Mouse (Mus musculus) left cerebral cortex, postnatal 10 days (tissue): Measurements from ENCODE around the gene Kdm4a. TPM values are rescaled to one million over a fixed set of nuclear protein-coding genes. Genes with fewer than 3 reads are reported as not detected.

Experiments used
- DNase-seq, 2 experiments: peaks; one replicate each; pipeline ENCODE4 v3.0.0; 2021 to 2022; ENCODE audit warnings: low spot score in 2 of 2, mixed read lengths in 1 of 2; ENCODE audit errors: extremely low spot score in 1 of 2
- intact Hi-C: fragments of 180-260 bp; cut with DNase I; formaldehyde crosslinking; loops from one replicate; pipeline ENCODE4 v1.15.1; 2025
- total RNA-seq, 2 experiments: library from RNA; stranded (reverse); gene quantifications; 2 replicates each; pipeline ENCODE4 v1.2.3; 2021

Kdm4a gene
- total RNA-seq, 2 experiments from 2014 or later = 56.8 to 58.9 TPM

DNA sequence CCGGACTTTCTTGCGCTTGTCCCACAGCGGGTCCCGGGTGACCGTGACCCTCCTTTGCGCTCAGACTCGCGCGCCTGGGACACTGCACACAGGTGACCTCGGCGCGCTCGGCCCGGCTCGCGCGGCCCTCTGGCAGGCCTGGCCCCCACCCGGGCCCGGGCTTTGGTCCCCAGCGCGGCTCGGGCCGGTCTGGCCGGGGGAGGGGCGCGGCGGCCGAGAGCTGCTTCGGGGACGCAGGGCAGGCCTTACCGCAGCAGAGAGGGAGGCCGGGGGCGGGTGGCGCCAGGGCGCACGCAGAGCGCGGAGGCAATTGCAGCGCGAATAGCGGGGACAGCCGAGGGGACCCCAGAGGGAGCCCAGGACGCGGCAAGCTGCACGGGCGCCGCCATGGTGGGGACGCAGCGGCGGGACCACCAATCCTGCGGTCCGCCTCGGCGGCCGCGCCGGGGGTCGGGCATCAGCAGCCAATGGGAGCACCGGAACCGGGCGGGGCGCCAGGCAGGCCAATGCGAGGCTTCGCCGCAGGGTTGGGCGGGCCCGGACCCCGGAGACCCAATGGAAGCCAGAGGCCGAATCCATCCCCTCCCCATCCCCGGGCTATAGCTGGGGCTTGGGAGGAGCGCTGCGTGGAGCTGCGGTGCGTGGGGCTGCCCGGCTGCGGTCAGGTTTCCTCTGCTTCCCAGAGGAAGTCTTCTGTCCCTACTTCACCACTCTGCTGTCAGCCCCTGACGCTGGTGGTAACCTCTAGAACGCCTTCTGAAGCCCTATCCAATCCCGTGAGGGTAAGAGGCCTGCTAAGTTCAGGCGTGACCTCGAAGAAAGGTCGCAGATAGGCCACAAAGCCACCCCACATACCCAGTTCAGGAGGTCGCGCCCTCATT is 45.1 kb downstream of the Kdm4a start, which contains the start of gene St3gal3:
Gene St3gal3 (minus strand): TSS at position 430 of the 881 bp plus-strand sequence.
- DNase-seq = peak; percentile 97 to 99
- intact Hi-C loops = loop anchor here (5.0 kb wide), 1 partner anchor 43 kb away; no protein-coding TSS in a partner anchor

DNA sequence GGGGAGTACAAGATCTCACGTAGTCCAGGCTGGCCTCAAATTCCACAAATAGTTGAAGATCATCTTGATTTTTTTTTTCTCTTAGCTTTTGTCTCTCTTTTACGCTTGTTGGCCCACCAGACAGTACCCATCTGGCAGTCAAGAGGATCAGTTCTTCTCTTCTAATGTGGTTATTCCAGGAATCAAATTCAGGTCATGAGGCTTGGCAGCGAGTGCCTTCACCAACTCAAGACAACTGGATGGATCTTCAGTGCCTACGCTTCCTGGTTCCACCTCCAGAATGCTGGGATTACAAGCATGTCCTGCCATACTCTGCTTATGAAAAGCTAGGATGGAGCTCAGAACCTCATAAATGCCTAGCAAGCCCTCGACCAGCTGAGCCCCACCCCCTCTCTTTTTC is 48.5 kb downstream of the Kdm4a start:
- no peak for DNase-seq
- intact Hi-C loops = no loop called here

DNA sequence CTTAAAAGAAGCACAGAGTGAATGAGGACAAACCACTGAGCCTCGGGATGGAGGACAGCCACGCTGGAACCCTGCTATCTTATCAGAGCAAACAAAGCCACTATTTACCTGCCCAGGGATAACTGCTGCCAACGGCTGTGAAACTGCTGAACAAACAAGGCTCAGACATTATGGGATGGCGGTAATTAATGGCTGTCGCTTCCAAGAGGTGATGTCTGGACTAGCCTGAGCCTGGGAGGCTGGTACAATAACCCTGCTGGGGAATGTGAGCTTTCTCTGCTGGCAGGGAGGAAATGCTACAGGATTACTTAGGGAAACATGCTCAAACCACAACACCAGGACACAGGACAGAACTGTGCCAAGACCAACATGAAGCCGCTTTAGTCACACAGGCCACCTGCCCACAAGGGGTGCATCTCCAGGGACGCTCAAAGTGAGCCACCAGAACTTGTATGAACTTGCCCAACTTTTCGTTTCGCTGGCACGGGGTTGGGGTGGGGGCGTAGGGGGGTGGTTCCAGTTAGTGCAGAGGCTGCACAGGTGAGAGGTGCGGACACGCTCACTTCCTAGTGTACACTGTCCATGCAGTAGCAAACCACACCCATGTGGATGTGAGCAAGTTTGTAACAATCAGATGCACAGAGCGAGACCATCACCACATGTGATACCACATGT is 56.7 kb downstream of the Kdm4a start:
- DNase-seq = no peak
- intact Hi-C loops = no loop called here

DNA sequence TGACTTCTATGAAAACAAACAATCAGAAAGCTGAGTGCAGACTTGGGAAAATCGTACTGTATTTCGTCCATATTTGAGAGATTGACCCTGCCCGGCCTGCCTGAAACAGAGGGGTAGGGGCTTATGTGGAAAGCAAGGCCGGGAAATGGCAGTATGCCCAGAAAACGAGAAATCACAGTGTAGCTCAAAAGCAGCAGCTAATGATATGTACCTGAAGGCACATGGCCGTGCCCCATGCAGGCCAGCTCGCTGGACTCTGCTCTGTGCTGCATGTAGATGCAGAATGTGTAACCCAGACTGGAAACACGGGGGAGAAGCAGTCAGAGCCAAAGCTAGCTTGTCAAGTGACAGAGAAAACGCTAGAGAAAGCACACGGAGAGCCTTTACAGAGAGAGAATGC is 57.8 kb downstream of the Kdm4a start:
- DNase-seq = no peak
- intact Hi-C loops = no loop called here

DNA sequence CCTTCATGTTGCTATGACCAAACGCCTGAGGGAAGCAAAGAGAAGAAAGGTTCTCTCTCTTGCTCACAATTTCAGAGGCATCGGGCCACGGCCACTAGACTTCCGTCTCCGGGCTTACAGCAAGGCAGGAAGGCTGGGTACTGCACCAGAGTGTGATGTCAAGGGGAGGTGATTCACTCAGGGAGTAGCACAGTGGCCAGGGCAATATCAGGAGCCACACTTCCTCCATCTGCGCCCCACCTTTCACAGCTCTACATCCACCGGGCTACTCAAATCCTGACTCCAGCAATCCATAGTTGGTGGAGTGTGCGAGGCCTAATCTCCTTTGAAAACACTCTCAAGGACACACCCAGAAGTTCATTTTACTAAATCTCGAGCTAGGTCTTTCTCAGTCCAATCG is 62.3 kb downstream of the Kdm4a start:
- DNase-seq = no peak
- intact Hi-C loops = no loop called here

DNA sequence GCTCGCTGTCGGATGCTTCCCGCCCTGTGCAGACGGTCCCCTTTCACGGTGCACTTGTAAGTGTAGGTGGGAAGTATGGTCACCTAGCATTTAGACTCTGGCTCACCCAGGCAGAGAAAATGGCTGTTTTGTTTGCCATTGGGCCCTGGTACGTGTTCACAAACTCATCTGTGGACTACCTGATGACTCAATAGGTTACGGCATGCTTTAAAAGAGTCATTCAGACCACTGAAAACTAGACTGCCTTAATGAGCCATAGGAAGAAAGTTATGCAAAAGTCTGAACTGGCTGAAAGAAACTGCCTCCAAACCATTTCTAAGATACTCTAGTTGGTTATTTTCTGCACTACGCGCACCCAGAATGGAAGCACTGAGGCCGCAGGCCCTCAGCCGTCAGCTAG is 63.7 kb downstream of the Kdm4a start:
- DNase-seq = no peak
- intact Hi-C loops = no loop called here

DNA sequence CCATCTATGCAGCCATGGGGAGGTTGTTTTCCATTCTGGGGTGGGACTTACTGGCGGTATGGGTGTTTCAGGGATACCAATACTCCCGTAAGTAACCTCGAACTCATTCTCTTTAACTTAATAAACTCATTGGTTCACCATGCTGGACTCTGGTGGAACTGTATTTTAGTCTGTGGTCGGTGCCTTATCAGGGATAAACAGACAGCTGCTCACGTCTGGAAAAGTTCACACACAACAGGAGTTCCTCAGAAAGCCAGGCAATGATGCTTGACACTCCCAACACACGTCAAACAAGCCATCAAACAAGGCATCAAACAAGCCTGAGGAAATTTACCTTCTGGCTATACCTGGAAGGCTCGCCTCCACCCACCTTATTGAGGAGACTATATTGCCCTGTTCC is 64.7 kb downstream of the Kdm4a start:
- intact Hi-C loops = no loop called here
- DNase-seq = no peak

DNA sequence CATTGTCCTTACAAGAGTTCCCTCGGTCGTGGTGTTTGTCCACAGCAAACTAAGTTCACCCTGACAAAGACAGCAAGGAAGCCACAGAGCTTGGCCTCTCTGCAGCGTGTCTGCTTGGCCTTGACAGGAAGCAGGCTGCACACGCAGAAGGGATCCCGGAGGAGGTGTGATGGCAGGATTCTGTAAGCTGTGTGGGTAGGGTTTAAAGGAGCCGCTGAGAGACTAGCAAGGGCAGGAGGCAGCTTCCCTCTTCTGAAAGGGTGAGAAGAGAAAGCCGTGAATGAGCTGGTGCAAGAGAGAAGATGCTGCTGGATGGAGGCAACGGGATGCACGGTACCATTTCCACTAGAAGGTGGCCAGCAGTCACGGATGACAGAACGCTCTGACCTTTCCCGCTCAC is 67.2 kb downstream of the Kdm4a start:
- DNase-seq = no peak

DNA sequence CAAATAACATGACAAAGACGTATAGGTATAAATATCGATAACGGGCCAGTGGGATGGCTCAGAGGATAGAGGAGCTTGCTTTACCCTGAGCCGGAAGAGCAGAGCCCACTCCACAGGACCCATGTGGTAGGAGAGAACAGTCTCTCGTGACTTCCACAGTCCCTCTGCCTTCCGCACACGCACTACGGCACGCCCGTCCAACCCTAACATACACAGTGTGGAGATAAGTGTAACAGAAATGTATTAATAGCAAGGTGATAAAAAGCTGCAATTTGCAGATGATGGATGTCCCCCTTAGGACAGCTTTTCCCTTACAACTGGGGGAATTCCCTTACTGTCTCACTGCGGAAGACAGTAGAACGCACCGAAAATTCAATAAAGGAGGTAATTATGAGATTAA is 70.2 kb downstream of the Kdm4a start:
- intact Hi-C loops = no loop called here
- DNase-seq = no peak

More for the DNA sequence above, 67.2 kb downstream of the Kdm4a start:
- intact Hi-C loops = no loop called here

DNA sequence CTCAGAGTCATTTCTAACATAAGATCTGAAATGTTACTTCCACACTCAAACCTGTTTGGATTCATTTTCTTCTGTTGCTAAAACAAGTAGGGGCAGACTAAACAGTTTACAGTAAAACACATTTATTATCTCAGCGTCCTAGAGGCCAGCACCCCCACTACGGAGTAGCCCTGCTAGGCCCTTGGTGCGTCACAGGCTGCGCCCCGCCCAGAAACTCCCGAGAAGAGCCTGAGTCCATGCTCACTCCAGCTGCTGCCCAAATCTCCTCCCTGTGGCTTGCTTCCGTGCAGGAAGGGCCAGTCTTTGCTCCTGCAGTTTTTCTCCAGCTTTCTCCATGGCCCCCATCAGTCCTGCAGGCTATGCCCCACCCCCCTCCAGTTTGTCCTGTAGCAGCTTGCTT is 71.1 kb downstream of the Kdm4a start:
- intact Hi-C loops = no loop called here

DNA sequence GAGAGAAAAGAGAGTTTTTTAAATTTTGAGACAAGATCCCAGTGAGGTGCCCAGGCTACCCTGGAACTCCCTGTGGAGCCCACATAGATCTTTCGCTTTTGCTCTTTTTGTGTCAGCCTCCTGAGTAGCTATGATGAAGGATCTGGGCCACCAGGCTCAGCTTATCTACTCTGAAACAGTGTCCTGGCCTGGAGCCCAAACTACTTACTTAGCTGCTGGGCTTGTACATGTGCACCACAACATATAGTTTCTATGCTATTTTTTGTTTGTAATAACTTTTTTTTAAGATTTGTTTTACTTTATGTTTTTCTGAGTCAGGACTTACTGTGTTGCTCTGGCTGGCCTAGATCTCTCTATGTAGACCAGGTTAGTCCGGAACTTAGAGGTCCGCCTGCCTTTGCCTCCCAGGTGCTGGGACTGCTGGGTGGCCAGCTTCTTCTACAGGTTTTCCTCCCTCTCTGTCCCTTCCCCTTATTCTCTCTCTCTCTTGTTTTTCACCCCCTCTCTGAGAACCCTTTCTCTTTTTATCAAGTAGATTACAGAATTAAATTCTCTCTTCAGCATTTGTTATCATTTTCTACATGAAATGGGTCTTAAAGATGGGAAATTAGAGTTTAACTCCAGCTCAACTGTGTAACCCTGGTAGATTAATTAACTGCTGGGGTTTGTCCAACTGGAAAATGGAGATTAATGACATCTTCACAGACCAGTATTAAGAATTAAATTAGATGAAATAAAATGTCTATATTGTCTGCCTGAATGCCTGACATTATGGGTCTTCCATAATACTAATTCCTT is 74.4 kb downstream of the Kdm4a start:
- intact Hi-C loops = no loop called here
- no peak for DNase-seq

More for the DNA sequence above, 71.1 kb downstream of the Kdm4a start:
- no peak for DNase-seq

DNA sequence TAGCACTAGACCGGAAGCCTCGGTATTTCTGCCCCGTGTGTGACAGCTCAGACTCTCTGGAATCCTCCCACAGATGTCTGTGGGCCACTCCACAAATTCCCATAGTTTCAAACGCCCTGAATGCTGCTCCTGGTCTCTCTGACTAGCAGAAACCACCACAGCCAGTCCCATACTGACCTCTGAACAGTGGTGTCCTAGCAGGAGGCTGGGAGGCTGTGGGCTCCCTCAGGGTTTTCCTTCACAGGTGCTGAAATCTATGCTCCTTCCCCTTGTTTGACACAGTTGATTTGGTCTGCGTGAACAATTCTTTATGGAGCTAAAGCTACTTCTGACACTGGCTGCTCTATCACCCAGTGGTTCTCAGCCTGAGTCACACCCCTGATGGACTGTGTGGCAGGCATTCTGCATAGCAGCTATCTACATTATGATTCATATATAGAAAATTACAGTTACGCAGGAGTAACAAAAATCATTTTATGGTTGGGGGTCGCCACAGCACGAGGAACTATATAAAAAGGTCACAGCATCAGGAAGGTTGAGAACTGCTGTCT is 76.5 kb downstream of the Kdm4a start:
- DNase-seq = no peak
- intact Hi-C loops = no loop called here

DNA sequence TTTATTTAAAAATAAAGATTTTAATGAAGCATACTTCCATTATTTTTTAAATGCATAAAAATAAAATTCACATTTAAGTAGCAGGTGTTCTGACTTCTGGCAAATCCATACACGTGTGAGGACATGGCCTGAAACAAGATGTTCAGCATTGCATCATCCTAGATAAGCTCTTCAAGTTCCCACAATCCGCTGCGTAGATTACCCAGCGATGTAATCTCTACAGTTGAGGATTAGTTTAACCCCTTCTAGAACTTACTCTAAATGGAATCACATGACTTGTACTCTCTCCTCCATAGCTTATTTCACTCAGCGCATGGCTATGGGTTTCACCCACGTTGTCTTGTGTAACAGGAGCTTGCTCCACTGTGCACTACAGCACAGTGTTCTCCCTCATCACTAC is 78.3 kb downstream of the Kdm4a start:
- intact Hi-C loops = no loop called here
- no peak for DNase-seq

DNA sequence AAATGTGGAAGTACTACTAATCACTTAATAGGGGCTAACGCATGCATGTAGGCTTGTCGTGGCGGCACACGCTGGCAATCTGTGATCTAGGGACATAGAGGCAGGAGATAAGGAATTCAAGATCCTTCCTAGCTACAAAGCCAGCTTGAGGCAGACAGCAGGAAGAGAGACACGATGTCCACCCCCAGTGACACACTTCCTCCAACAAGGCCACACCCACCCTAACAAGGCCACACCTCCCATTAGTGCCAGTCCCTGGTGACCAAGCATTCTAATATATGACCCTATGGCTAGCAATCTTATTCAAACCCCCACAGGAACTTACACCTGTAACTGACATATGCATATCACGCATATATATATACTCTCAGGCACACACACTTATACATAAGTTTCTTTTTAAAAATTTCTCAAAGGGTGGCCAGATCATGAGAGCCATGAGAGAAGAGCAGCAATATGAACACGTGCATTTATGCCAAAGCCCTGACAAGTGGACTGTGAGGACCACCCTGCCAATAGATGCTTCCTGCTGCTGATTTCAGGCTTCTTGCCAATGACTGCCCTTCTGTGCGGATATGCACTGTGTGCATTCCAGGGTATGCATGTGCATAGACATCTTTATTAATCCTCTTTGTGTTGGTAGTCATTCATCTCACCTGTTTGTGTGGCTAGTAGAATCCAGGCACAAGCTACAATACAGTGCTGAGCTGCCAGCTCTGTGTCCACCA is 80.0 kb downstream of the Kdm4a start:
- intact Hi-C loops = no loop called here
- DNase-seq = no peak

DNA sequence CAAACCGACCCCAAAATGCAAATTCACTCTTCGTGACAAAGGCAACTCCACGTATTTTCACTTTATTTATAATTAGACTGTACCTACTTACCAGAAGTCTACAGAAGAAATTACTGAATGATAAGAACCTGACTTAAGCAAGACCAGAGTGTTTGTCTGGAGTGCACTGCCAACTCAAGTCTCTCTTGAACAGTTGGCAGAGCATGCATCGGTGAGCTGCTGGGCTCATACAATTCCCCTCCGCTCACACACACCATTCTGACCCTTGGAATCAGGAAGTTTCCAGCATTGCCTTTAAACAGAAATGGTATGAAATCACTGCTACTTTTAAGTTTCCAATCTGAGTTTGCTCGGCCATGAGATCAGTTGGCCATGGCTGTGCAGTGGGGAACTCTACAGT is 81.3 kb downstream of the Kdm4a start:
- intact Hi-C loops = no loop called here
- no peak for DNase-seq

DNA sequence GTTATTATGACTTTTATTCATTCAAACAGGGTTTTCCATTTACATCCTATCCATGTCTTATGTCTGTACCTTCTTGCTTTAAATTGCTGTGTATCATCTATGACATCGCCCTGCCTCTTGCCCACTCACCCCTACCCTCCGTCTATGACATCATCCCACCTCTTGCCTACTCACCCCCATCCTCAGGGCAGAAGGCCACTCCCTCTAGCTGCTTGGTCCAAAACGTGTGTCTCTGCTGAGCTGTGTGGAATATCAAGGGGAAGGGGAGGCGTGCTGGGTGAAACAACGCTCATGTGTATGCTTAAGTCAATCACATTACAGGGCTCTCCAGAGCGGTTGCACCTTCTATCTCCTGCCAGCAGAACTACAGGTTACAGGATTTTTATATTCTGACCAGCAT is 83.8 kb downstream of the Kdm4a start:
- no peak for DNase-seq
- intact Hi-C loops = no loop called here

DNA sequence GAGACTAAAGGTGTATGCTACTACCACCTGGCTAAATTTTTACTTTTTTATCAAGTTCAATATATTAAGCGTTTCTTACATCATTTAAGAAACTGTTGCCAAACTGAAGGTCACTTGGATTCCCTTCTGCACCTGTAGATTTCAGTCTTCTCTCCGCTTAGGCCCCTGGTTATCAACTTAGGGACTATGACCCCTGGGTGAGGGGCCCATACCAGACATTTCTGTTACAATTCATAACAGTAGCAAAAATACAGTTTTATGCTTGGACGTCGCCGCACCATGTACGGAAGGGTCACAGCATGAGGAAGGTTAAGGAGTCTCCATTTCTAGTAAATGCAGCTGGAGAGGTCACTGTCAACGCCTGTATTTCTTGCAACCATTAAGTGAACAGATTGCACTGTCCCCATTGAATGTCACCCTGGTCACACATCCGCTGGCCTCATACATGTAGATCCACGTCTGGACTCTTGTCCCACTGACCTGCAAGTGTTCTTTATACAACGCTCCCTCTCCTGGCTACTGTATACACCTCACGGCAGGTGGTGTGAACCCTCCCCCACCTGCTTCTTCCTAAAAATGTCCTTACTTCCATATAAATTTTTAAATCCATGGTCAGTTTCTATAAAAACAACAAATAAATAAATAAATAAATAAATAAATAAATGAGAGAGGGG is 86.9 kb downstream of the Kdm4a start:
- intact Hi-C loops = no loop called here
- DNase-seq = no peak

DNA sequence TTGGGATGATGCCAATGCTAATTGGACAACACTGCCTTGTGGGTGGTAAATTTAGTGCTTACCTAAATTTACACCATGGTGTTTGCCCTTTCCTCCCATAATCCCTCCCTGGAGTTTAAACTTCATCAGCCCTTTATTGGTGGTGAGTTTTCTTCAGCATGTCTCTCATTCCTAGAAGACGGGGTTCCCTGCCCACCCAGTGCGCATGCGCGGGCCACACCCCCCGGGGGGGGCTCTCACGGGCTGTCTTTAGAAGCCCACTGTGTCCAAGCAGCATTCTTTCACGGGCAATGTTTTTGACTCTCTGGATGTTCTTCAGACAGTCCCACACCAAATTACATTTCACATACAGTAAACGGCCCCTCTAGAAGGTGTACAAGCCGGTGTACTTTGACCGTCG is 89.4 kb downstream of the Kdm4a start:
- DNase-seq = no peak

More for the DNA sequence above, 89.4 kb downstream of the Kdm4a start:
- intact Hi-C loops = no loop called here
